Comparison of ENCODE assay signal across 8 mouse cellular contexts in the genomic region with DNA sequence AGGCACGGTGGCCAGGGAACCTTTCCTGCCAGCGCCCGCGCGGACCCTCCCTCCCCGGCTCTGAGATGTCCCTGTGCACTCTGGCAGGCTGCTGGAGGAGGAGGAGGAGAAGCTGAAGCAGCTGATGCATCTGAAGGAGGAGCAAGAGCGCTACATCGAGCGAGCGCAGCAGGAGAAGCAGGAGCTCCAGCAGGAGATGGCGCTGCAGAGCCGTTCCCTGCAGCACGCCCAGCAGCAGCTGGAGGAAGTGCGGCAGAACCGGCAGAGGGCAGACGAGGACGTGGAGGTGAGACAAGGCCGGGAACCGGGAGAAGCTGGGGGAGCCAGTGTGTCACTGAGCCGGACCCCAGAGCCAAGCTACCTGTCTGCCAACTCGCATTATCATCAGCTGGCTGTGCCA. TPM values are rescaled to one million over a fixed set of nuclear protein-coding genes. Genes with fewer than 3 reads are reported as not detected.
DNase-seq lines count a peak whose midpoint lies in the region; ATAC-seq lines count a peak whose summit lies in the region.

No protein-coding gene starts in this region.

- H3K27ac ChIP-seq in intestine, embryonic 16.5 days (ENCODE audit: low read length) = 0 out of 2 replicates have a peak overlapping the region, but pooled peaks have one; percentile 11
- no peak overlapping the region for H3K27ac ChIP-seq in midbrain, embryonic 11.5 days (ENCODE audit: low read depth, low read length)

- peak overlapping the region; percentile 40 for H3K4me3 ChIP-seq in intestine, embryonic 16.5 days (ENCODE audit: low read length)
- H3K4me3 ChIP-seq in midbrain, embryonic 11.5 days (ENCODE audit: low read depth, low read length) = peak overlapping the region; percentile 21

- H3K36me3 ChIP-seq in intestine, embryonic 16.5 days (ENCODE audit: control insufficient read depth, insufficient read depth, low read length) = no peaks in the 10 kb centered on the region
- H3K36me3 ChIP-seq in midbrain, embryonic 11.5 days (ENCODE audit: control insufficient read depth, insufficient read depth, low read length) = no peaks in the 10 kb centered on the region

- H3K4me2 ChIP-seq in intestine, embryonic 16.5 days (ENCODE audit: low read depth, low read length) = peak overlapping the region; percentile 57
- peak overlapping the region; percentile 51 for H3K4me2 ChIP-seq in midbrain, embryonic 11.5 days

- ATAC-seq in intestine, embryonic 16.5 days = peak; percentile 44
- peak; percentile 44 for ATAC-seq in midbrain, embryonic 11.5 days (ENCODE audit: low FRiP score)

- H3K9ac ChIP-seq in intestine, embryonic 16.5 days (ENCODE audit: low read depth, low read length) = peak overlapping the region; percentile 57
- peak overlapping the region; percentile 41 for H3K9ac ChIP-seq in midbrain, embryonic 11.5 days (ENCODE audit: low read length)

- H3K27me3 ChIP-seq in intestine, embryonic 16.5 days (replicated peaks; ENCODE audit: control insufficient read depth, insufficient read depth, low read length) = no peaks in the 10 kb centered on the region
- no peaks in the 10 kb centered on the region for H3K27me3 ChIP-seq in midbrain, embryonic 11.5 days (ENCODE audit: control insufficient read depth, insufficient read depth, low read length)

- no peaks in the 10 kb centered on the region for H3K9me3 ChIP-seq in intestine, embryonic 16.5 days (ENCODE audit: control insufficient read depth, low read length)
- H3K9me3 ChIP-seq in midbrain, embryonic 11.5 days (ENCODE audit: control insufficient read depth, low read length) = no peaks in the 10 kb centered on the region

- DNase-seq in adrenal gland, adult (ENCODE audit: inconsistent age in 2 of 2, low spot score in 1 of 2) = peak; percentile 93 to 96
- DNase-seq in embryo, embryonic 11.5 days (ENCODE audit: low read depth, low spot score) = peak; percentile 86
- peak; percentile 83 to 93 for DNase-seq in gastrocnemius, postnatal 4 days (ENCODE audit: low spot score in 2 of 2)
- peak; percentile 89 to 97 for DNase-seq in left cerebral cortex, postnatal 25 days (ENCODE audit: low spot score in 2 of 2)
- DNase-seq in midbrain, embryonic 11.5 days (ENCODE audit: low spot score, missing footprints) = peak; percentile 97
- DNase-seq in right cerebral cortex, postnatal 4 days = peak; percentile 92
- DNase-seq in yolk sac, embryonic 10.5 days (ENCODE audit: low spot score) = peak; percentile 89

- 5% methylated on average over 21 of the region's 21 CpGs for WGBS in intestine, embryonic 16.5 days
- under 1% methylated on average over 21 of the region's 21 CpGs for WGBS in midbrain, embryonic 11.5 days

- intact Hi-C loops in left cerebral cortex, postnatal 25 days (cut with DNase I) = loop anchor here (1.0 kb wide), 1 partner anchor 82 kb away; no protein-coding TSS in a partner anchor

- peaks cover 24% of the 10 kb centered on the region for H3K4me1 ChIP-seq in intestine, embryonic 16.5 days (ENCODE audit: control insufficient read depth, insufficient read depth, low read length)
- H3K4me1 ChIP-seq in midbrain, embryonic 11.5 days (ENCODE audit: control insufficient read depth, insufficient read depth, low read length) = no peaks in the 10 kb centered on the region; the same call in 1 of the 2 replicates

RNA-seq across cellular contexts. Expression of a gene that starts 6.5 kb away (rescaled TPM):
- total RNA-seq in gastrocnemius, postnatal 4 days (2021) = 10 to 100 TPM; 34.3 to 37.6 TPM
- polyA plus RNA-seq in intestine, embryonic 16.5 days (2015; fragmentation: Nextera tagmentation; extraction: Ambion mirVana) = 2.2 and 2.3 TPM in 2 replicates
- 10 to 100 TPM; 26.6 to 28.8 TPM for total RNA-seq in left cerebral cortex, postnatal 25 days (2021)
- 1.7 and 1.8 TPM in 2 replicates for polyA plus RNA-seq in midbrain, embryonic 11.5 days (2014; fragmentation: Nextera tagmentation; extraction: Ambion mirVana)

RNA-seq across cellular contexts. Expression of a gene that starts 18.4 kb away (rescaled TPM):
- total RNA-seq in gastrocnemius, postnatal 4 days (2021) = 1 to 10 TPM; 4.7 to 4.8 TPM
- 3.0 and 3.6 TPM in 2 replicates for polyA plus RNA-seq in intestine, embryonic 16.5 days (2015; fragmentation: Nextera tagmentation; extraction: Ambion mirVana)
- total RNA-seq in left cerebral cortex, postnatal 25 days (2021) = 1 to 10 TPM; 2.9 to 3.1 TPM
- polyA plus RNA-seq in midbrain, embryonic 11.5 days (2014; fragmentation: Nextera tagmentation; extraction: Ambion mirVana) = 1.7 and 1.8 TPM in 2 replicates

RNA-seq across cellular contexts. Expression of a gene that starts 49.1 kb away (rescaled TPM):
- 10 to 100 TPM; 31.7 to 38.2 TPM for total RNA-seq in gastrocnemius, postnatal 4 days (2021)
- 22.1 and 23.7 TPM in 2 replicates for polyA plus RNA-seq in intestine, embryonic 16.5 days (2015; fragmentation: Nextera tagmentation; extraction: Ambion mirVana)
- total RNA-seq in left cerebral cortex, postnatal 25 days (2021) = 100 to 1,000 TPM; 110 to 113 TPM
- 24.6 and 30.2 TPM in 2 replicates for polyA plus RNA-seq in midbrain, embryonic 11.5 days (2014; fragmentation: Nextera tagmentation; extraction: Ambion mirVana)
